Mouse (Mus musculus) forelimb bud, embryonic 11.5 days (tissue): Measurements from ENCODE around the gene Tomm34.
A peak's percentile ranks its signal among the peaks of the same experiment; 100 is the strongest.
"Not testable (repeated sequence)": the region's sequence is repeated elsewhere in the genome, so short reads cannot be mapped to it uniquely, and the experiment has no call there.

ENCODE experiments used
- DNase-seq: peaks from one replicate; pipeline ENCODE4 v3.0.0-alpha.2; 2012; ENCODE audit warnings: low read depth, low spot score

The Tomm34 gene

DNA sequence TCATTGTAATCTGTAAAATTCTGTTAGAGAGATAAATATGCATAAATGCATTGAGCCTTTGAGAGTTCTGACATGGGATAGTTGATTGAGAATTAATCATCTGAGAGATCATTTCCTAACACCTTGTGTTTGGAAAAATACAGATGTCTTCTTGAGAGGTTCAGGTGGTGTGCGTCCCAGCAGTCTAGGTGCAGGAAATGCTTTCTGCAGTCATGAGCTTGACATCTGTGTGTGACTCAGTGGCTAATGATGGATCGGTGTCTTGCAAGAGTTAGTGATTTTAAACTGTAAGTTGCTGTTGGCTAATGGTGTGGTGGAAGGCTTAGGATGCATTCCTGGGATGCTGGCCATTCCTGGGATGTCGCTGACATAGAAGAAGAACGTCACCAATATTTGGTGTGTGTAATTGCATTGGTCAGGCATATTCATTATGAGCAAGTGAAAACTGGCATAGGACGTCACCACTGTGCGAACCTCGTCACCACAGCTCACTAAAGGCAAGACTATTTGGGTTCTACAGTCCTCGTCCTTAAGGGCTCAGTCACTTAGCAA lies 6.0 kb upstream of the Tomm34 start:
- DNase-seq = no peak

GRCm38 (mm10) chr2:164075088-164075487 lies 4.1 kb upstream of the Tomm34 start:
- DNase-seq = no peak

GRCm38 (mm10) chr2:164073918-164074578 lies 3.1 kb upstream of the Tomm34 start:
- peak; percentile 98 for DNase-seq

DNA sequence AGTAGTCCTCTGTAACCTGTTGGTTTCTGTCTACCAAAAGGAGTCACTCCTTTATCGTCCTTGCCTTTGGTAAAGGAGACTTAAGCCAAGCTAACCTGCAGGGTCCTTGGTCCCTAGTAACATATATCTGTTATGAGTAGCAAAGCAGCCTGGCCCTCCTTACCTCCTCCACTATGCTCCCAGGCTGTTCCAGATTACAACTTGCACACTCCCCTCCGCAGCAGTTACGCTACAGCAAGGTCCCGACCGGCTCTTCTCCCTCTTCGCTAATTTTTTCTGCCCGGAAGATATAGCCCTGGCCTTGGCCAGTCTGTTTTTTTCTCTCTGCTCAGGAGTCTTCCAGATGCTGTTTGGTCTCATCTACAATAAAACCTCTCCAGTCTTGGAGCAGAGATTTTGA lies 2.2 kb upstream of the Tomm34 start:
- no peak for DNase-seq

DNA sequence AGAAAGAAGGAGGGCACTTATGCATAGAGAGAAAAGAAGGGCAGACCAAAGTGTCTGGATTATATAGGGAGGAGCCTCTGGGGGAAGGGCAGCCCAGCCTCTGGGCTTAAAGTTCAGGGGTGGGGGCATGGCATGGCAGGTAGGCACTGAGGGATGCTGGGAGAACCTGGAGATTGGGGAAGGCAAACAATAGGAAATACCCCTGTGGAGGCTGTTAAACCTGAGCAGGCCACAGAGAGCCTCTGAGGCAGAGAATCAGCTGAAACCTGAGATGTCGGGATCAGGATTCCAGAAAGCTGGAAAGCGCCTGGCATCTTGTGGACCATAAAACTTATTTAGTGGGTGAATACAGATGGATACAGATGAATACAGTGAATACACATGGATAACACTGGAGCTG lies 1.1 kb upstream of the Tomm34 start:
- DNase-seq = peak; percentile 46

DNA sequence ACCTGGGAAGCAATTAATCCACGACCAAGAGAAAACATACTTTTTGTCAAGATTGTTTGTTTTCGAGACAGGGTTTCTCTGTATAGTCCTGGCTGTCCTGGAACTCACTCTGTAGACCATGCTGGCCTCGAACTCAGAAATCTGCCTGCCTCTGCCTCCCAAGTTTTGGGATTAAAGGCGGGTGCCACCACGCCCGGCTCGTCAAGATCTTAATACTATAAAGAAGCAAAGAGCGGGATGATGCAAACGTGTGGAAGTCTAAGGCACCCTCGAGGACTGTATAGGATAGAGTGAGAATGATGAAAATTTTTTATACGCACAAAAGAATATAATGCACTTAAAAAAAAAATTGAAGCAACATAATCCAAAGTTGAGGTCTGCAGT lies 460 bp upstream of the Tomm34 start:
- DNase-seq = not testable (repeated sequence)

GRCm38 (mm10) chr2:164070142-164070764 lies 716 bp downstream of the Tomm34 start, which contains the start of gene Stk4:
Stk4 (plus strand) TSS chr2:164070322.
- DNase-seq = peak; percentile 29

DNA sequence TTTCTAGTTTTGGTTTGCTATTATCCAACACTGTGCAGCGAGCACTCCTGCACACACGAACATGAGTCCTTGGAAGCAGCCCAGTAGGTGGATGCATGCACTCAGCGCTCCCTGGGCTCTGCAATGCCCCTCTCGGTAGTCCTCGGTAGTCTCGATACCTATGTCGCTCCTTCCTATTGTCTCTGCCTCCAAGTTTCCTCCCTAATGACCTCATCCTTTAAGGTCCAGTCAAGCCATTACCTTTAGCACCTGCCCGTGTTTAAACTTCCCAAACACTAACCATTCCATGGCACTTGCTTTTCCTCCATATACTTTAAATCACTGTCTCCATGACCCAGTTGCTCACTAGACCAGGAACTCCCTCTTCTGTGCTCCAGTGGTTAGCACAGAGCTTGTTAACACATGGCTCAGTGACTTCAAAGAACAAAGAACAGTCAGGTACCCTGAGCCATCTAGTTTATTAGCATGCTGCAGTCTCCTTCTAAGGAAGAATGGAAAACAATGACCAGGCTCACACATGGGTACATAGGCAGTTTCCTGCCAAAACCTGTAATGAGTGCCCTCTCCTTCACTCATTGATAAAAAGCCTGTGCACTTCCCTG lies 11.2 kb downstream of the Tomm34 start:
- DNase-seq = no peak

- DNase-seq = no peak
Measured at GRCm38 (mm10) chr2:164054671-164055070, 16.3 kb downstream of the Tomm34 start.

GRCm38 (mm10) chr2:164053767-164054166 lies 17.2 kb downstream of the Tomm34 start:
- no peak for DNase-seq

- peak; percentile 36 for DNase-seq
Measured at GRCm38 (mm10) chr2:164047197-164047690, 23.7 kb downstream of the Tomm34 start.

DNA sequence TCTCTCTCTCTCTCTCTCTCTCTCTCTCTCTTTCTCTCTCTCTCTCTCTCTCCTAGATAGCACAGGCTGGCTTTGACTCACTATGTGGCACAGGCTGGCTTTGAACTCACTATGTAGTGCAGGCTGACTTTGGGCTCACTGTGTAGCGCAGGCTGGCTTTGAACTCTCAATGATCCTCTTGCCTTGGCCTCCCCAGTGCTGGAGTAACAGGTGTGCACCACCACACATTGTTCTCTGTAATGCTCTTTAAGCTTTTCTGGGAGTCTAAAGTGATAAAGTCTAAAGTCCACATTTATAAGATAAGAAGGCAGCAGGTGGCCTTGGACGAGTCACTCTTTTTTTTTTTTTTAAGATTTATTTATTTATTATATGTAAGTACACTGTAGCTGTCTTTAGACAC lies 29.4 kb downstream of the Tomm34 start:
- DNase-seq = no peak

GRCm38 (mm10) chr2:164040949-164041348 lies 30.0 kb downstream of the Tomm34 start:
- DNase-seq = no peak

DNA sequence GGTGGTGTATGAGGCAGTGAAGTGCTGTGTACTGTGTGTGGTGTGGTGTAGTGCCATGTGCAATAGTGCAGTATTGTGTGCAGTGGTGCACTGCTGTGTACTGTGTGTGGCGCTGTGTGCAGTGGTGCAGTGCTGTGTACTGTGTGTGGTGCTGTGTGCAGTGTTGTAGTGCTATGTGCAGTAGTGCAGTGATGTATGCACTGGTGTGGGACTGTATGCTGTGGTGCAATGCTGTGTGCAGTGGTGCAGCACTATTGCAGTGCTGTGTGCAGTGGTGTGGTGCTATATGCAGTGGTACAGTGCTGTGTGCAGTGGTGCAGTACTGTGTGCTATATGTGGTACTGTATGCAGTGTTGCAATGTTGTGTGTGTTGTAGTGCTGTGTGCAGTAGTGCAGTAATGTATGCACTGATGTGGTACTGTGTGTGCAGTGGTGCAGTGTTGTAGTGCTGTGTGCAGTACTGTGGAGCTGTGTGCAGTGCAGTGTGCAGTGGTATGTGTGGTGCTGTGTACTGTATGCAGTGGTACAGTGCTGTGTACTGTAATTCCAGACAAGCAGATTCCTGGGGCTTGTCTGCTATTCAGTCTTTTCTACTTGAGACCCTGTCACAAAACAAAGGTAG lies 32.5 kb downstream of the Tomm34 start:
- DNase-seq = no peak

DNA sequence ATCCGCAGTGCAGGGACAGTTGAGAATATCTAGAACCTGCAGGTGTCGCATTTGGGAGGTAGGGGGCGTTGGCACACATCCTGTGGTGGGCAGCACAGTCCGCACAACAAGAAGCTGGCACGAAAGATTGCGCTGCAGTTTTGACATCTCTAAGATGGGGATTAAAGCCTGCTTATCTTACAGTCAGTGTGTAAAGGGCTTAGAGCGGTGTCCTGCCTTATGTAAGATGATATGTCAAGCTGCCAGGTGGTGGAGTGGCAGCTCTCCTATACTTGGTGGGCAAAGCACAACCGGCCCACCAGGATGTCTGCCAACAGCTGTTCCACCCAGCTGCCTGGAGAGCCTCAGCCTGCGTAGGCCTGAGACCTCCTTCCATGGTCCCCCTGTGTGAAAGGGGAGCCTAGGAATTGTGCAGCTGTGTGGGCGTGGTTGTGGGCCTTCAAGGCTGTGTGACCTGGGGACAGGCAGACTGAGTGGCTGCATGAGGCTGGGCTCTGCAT lies 34.4 kb downstream of the Tomm34 start:
- DNase-seq = peak; percentile 49

- no peak for DNase-seq
Measured at GRCm38 (mm10) chr2:164032973-164033372, 38.0 kb downstream of the Tomm34 start.

- DNase-seq = no peak
Measured at GRCm38 (mm10) chr2:164031147-164031546, 39.8 kb downstream of the Tomm34 start.

- no peak for DNase-seq
Measured at GRCm38 (mm10) chr2:164025150-164025549, 45.8 kb downstream of the Tomm34 start, which contains the start of gene Pabpc1l. Pabpc1l (plus strand) TSS chr2:164025450.

DNA sequence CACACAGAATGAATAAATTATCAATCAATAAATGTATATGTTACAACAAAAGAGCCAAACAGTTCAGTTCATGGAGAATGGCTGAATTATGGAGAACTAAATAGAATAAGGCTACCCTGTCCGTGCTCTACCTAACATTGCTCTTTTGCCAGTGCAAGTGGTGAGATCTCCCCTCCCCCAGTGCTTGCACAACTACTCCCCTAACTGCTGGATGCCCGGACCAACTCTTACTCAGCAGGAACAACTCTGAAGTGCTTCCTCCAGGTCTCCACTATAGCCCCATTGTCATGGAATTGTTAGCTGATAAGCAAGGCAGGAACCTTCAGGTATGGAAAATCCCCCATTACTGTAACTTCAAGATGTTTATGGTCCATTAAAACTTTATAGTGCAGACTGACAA lies 48.9 kb downstream of the Tomm34 start:
- no peak for DNase-seq

DNA sequence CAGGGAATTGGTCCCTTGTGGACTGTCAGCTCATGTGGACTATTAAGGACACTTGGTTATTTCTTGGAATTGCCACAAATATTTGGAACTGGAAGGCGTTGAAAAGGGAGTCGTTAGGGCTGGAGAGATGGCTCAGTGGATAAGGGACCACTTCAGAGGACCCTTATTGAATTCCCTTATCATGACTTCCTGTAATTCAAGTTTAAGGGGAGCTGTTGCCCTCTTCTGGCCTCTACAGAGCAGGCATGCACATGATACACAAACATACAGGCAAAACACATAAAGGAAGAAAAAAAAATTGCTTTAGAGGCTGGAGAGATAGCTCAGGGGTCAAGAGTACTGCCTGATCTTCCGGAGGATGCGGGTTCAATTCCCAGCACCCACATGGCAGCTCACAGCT lies 51.0 kb downstream of the Tomm34 start:
- DNase-seq = no peak

DNA sequence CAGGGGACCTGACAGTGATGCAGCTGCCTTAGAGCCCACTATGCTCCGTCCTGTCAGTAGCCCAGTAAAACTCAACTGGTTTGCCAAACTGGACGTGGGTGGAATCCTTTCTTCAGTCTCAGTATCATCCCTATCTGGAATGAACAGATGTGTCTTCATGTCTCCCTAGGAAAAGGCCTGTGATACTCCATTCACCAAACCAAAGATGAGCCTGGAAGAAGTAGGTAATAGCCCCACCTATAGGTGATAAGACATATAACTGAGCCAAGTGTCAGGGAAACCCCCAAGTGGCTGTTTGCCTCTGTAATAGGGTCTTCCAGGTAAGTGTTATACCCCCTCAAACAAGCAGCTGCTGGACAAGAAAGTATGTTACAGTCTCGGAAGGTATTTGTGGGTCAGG lies 52.1 kb downstream of the Tomm34 start:
- no peak for DNase-seq

DNA sequence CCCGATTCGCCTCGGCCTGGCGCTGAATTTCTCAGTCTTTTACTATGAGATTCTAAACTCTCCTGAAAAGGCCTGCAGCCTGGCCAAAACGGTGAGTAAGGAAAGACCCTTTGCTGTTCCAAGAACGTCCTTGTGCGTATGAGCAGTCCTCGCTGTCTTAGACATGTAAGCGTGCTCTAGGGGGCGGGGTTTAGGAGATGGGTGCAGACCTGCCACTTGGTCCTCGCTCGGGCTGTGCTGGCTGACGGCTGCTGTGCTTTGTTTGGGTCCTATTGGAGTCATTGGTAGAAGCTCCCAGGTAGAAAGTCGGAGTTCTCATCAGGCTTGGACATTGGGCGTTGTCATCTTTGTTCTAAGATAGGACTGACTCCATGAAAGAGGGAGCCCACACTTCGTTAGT lies 55.7 kb downstream of the Tomm34 start:
- no peak for DNase-seq
